Comparison of ENCODE assay signal across 9 mouse cellular contexts in the genomic region with DNA sequence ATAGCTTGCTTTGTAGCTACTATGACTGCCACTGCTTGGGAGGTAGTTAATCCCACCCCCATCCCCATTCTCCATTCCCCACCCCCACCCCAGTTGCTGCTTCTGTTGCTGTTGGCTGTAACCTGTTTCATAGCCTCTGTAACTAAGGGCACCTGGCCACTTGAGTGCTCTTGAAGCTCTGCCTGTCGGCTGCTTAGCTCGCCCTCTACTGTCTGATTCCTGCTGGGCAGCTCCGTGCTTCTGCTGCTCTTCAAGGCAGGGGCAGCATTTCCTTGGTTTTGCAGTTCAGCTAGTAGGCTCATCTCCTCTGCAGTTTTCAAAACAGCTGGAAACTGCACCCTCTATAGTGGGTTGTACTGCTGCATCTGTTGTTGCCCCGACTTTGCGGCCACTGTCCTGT. TPM values are rescaled to one million over a fixed set of nuclear protein-coding genes. Genes with fewer than 3 reads are reported as not detected.
DNase-seq lines count a peak whose midpoint lies in the region; ATAC-seq and TF ChIP-seq lines count a peak whose summit lies in the region.
"Had no signal": no experiment of that assay in that cellular context is flagged by ENCODE, and none has a peak within 500 bp of the region (broad histone marks: within the 10 kb centered on the region; RNA-seq: fewer than 3 reads in every experiment).

No protein-coding gene starts in this region.

- no peak overlapping the region for H3K4me3 ChIP-seq in heart, adult 2 months
- no peak overlapping the region for H3K4me3 ChIP-seq in heart, embryonic 10.5 days
- no peak overlapping the region for H3K4me3 ChIP-seq in forebrain, embryonic 15.5 days
- H3K4me3 ChIP-seq in lung, embryonic 14.5 days (ENCODE audit: low read depth, low read length), result no peak overlapping the region
- H3K4me3 ChIP-seq: liver, embryonic 15.5 days had no signal

- no peak for DNase-seq in heart, adult 2 months
- DNase-seq in heart, embryonic 10.5 days (ENCODE audit: low spot score), result no peak
- DNase-seq in 416B (ENCODE audit: low read depth), result peak; percentile 54
- peak; percentile 48 for DNase-seq in adrenal gland, postnatal 14 days
- peak; percentile 68 for DNase-seq in lung, embryonic 14.5 days
- DNase-seq in thymus, adult 18-20 months, result peak; percentile 31 to 36

- H3K79me2 ChIP-seq in heart, adult 2 months (replicated peaks; ENCODE audit: control insufficient read depth, insufficient read depth, low read length), result peaks cover 5% of the 10 kb centered on the region

- H3K9me3 ChIP-seq in heart, embryonic 10.5 days, result no peaks in the 10 kb centered on the region
- H3K9me3 ChIP-seq in forebrain, embryonic 15.5 days, result no peaks in the 10 kb centered on the region
- H3K9me3 ChIP-seq in lung, embryonic 14.5 days (ENCODE audit: low read depth, low read length), result no peaks in the 10 kb centered on the region
- H3K9me3 ChIP-seq: liver, embryonic 15.5 days had no signal

- no peak overlapping the region for H3K9ac ChIP-seq in heart, adult 2 months (ENCODE audit: low read depth, low read length)
- no peak overlapping the region for H3K9ac ChIP-seq in forebrain, embryonic 15.5 days (replicated peaks)
- H3K9ac ChIP-seq in lung, embryonic 14.5 days, result no peak overlapping the region
- H3K9ac ChIP-seq: liver, embryonic 15.5 days had no signal

- peaks cover 1% of the 10 kb centered on the region; the same call in 1 of the 2 replicates for H3K36me3 ChIP-seq in heart, adult 2 months (ENCODE audit: control insufficient read depth, insufficient read depth, low read length)
- peaks cover 3% of the 10 kb centered on the region; the same call in 1 of the 2 replicates for H3K36me3 ChIP-seq in heart, embryonic 10.5 days
- no peaks in the 10 kb centered on the region for H3K36me3 ChIP-seq in forebrain, embryonic 15.5 days
- H3K36me3 ChIP-seq in lung, embryonic 14.5 days (ENCODE audit: insufficient read depth), result no peaks in the 10 kb centered on the region; the same call in 1 of the 2 replicates
- H3K36me3 ChIP-seq: liver, embryonic 15.5 days had no signal

- H3K27me3 ChIP-seq in heart, adult 2 months (ENCODE audit: control insufficient read depth, insufficient read depth, low read length), result no peaks in the 10 kb centered on the region
- no peaks in the 10 kb centered on the region for H3K27me3 ChIP-seq in heart, embryonic 10.5 days (ENCODE audit: insufficient read depth, poor library complexity, severe bottlenecking)
- no peaks in the 10 kb centered on the region for H3K27me3 ChIP-seq in forebrain, embryonic 15.5 days
- H3K27me3 ChIP-seq in lung, embryonic 14.5 days (ENCODE audit: insufficient read depth, low read length), result no peaks in the 10 kb centered on the region
- H3K27me3 ChIP-seq: liver, embryonic 15.5 days had no signal

- H3K4me2 ChIP-seq in forebrain, embryonic 15.5 days (replicated peaks), result no peak overlapping the region
- H3K4me2 ChIP-seq in lung, embryonic 14.5 days, result no peak overlapping the region
- H3K4me2 ChIP-seq: liver, embryonic 15.5 days had no signal

- intact Hi-C loops in heart, adult 2 months (cut with DNase I), result loop anchor here (5.0 kb wide), 1 partner anchor 160 kb away; no protein-coding TSS in a partner anchor

- 53% methylated on average over 5 of the region's 5 CpGs for WGBS in heart, adult 2 months
- WGBS in heart, embryonic 10.5 days, result 35% methylated on average over 5 of the region's 5 CpGs
- 35% methylated on average over 5 of the region's 5 CpGs for WGBS in forebrain, embryonic 15.5 days
- WGBS in lung, embryonic 14.5 days, result 43% methylated on average over 5 of the region's 5 CpGs

- peak; percentile 71 for TF ChIP-seq CTCF in heart, adult 2 months (IDR thresholded peaks at IDR 0.05)
- peak; percentile 66 for TF ChIP-seq CTCF in lung, embryonic 14.5 days (IDR thresholded peaks at IDR 0.05; ENCODE audit: low read depth)

- 0 out of 2 replicates have a peak, but pooled peaks have one; percentile 40 for TF ChIP-seq EP300 in heart, adult 2 months (IDR thresholded peaks at IDR 0.05; ENCODE audit: insufficient read depth, low read depth, low read length)

- no peak for TF ChIP-seq POLR2A in heart, adult 2 months (IDR thresholded peaks at IDR 0.05; ENCODE audit: insufficient read depth, low read depth, low read length)

- ATAC-seq in forebrain, embryonic 15.5 days (replicated peaks), result peak; percentile 7; the same call in 1 of the 2 replicates
- peak; percentile 51; the same call in 1 of the 2 replicates for ATAC-seq in lung, embryonic 14.5 days (ENCODE audit: insufficient read depth)
- ATAC-seq in granulocyte monocyte progenitor cell, adult 5-6 weeks (replicated peaks; ENCODE audit: poor library complexity, severe bottlenecking), result no peak

- no peak overlapping the region for H3K27ac ChIP-seq in heart, adult 2 months
- no peak overlapping the region for H3K27ac ChIP-seq in heart, embryonic 10.5 days
- H3K27ac ChIP-seq in forebrain, embryonic 15.5 days (replicated peaks), result no peak overlapping the region
- H3K27ac ChIP-seq in lung, embryonic 14.5 days (ENCODE audit: low read depth), result no peak overlapping the region
- H3K27ac ChIP-seq: liver, embryonic 15.5 days had no signal

- H3K4me1 ChIP-seq in heart, adult 2 months (ENCODE audit: control insufficient read depth, insufficient read depth, low read length), result peaks cover 12% of the 10 kb centered on the region
- peaks cover 48% of the 10 kb centered on the region for H3K4me1 ChIP-seq in heart, embryonic 10.5 days
- peaks cover 53% of the 10 kb centered on the region for H3K4me1 ChIP-seq in forebrain, embryonic 15.5 days
- H3K4me1 ChIP-seq in lung, embryonic 14.5 days (ENCODE audit: insufficient read depth), result no peaks in the 10 kb centered on the region

RNA-seq across cellular contexts. Expression of gene Gsk3b, which starts 48.5 kb away (rescaled TPM):
- 10 to 100 TPM; 48.8 to 58.3 TPM for total RNA-seq in heart, adult 2 months (2021)
- 9.9 and 21.6 TPM in 2 replicates for polyA plus RNA-seq in heart, adult 2 months (2012; rRNA removed)
- 39.3 and 47.8 TPM in 2 replicates for polyA plus RNA-seq in heart, embryonic 10.5 days (2016; fragmentation: Nextera tagmentation; extraction: Ambion mirVana)
- 62.3 and 64.9 TPM in 2 replicates for total RNA-seq in adrenal gland, postnatal 14 days (2021)
- polyA plus RNA-seq in forebrain, embryonic 15.5 days (2015; fragmentation: Nextera tagmentation; extraction: Ambion mirVana), result 163 TPM in 2 replicates
- polyA plus RNA-seq in lung, embryonic 14.5 days (2014; fragmentation: Nextera tagmentation; extraction: Ambion mirVana), result 62.6 and 63.0 TPM in 2 replicates
- 46.8 and 50.9 TPM in 2 replicates for total RNA-seq in granulocyte monocyte progenitor cell, adult 5-6 weeks (2014; fragmentation: Nextera tagmentation)
- total RNA-seq in granulocyte monocyte progenitor cell, adult 5-6 weeks (2017), result 20.0 and 25.5 TPM in 2 replicates

Comparison
In these comparisons a context has a peak if more than half of its experiments do, and no peak if none do; other contexts are left out.
1. DNase-seq: peak in 416B (single experiment), adrenal gland, postnatal 14 days (single experiment), lung, embryonic 14.5 days (single experiment) and thymus, adult 18-20 months (2 of 2); none in heart, adult 2 months (0 of 2) and heart, embryonic 10.5 days (single experiment).